Mouse (Mus musculus) olfactory bulb, adult 2 months (tissue): ENCODE data around the gene Rfx2.

Experiments used
- CTCF ChIP-seq: fragments of 200-500 bp; IDR thresholded peaks from 2 replicates; pipeline ENCODE4 v1.5.1; 2012; ENCODE audit warnings: low read depth, mild to moderate bottlenecking, low read length, moderate library complexity; ENCODE audit not compliant: insufficient read depth
- POLR2A ChIP-seq: fragments of 200-500 bp; IDR thresholded peaks from 2 replicates; pipeline ENCODE4 v1.6.1; 2012; ENCODE audit warnings: mild to moderate bottlenecking, low read depth, low read length, moderate library complexity; ENCODE audit not compliant: insufficient read depth

DNA sequence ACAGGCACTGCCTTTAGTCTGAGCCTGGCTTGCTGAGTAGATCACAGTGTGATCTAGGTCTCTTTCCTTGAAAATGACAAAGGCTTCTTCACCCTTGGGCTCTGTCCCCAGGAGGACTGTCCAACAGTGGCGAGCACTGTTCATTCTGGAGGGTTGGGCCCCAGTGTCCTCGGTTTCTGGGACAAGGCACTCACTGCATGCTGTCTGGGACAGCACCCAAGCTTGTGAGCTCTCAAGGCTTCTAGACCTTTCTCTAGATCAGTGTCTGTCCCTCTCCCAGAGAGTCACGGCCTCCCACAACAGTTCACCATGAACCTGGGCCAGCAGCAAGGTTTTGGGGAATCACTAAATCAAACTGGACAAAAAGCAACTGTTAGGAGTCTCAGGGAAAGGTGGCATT is 38.2 kb downstream of the Rfx2 start:
- TF ChIP-seq CTCF (no peak), POLR2A (no peak)
